Mouse (Mus musculus) lung, postnatal 0 days (tissue): ENCODE data around the gene Lst1. TPM values are rescaled to one million over a fixed set of nuclear protein-coding genes. Genes with fewer than 3 reads are reported as not detected.

Source experiments
- ATAC-seq: fragments of 200-750 bp; cut with Nextera tagmentation; 2 replicates; pipeline ENCODE4 v1.8.0; 2017; ENCODE audit warnings: moderate library complexity
- DNase-seq: peaks from one replicate; pipeline ENCODE4 v3.0.0-alpha.2; 2016; ENCODE audit warnings: low spot score
- H3K27ac ChIP-seq: fragments of 300-500 bp; sonication (generic); 2 replicates; pipeline ENCODE4 v1.5.1; 2014; ENCODE audit warnings: antibody characterized with exemption, mild to moderate bottlenecking, low read length, mixed read lengths
- H3K27me3 ChIP-seq: fragments of 300-500 bp; sonication (generic); replicated peaks from 2 replicates; pipeline ENCODE4 v1.6.1; 2014; ENCODE audit warnings: low read length, mixed read lengths; ENCODE audit not compliant: insufficient read depth
- H3K36me3 ChIP-seq: fragments of 300-500 bp; sonication (generic); 2 replicates; pipeline ENCODE4 v1.6.1; 2014; ENCODE audit warnings: low read length, mixed read lengths; ENCODE audit not compliant: insufficient read depth
- H3K4me1 ChIP-seq: fragments of 300-500 bp; sonication (generic); 2 replicates; pipeline ENCODE4 v1.6.1; 2014; ENCODE audit warnings: antibody characterized with exemption, low read depth, low read length, mixed read lengths; ENCODE audit not compliant: insufficient read depth
- H3K4me2 ChIP-seq: fragments of 300-500 bp; sonication (generic); replicated peaks from 2 replicates; pipeline ENCODE4 v1.6.1; 2014; ENCODE audit warnings: low read depth, mild to moderate bottlenecking, low read length, moderate library complexity, mixed read lengths
- H3K4me3 ChIP-seq: fragments of 300-500 bp; sonication (generic); 2 replicates; pipeline ENCODE4 v1.5.1; 2014; ENCODE audit warnings: low read depth, low read length
- H3K9ac ChIP-seq: fragments of 300-500 bp; sonication (generic); replicated peaks from 2 replicates; pipeline ENCODE4 v1.6.1; 2014; ENCODE audit warnings: low read depth, mild to moderate bottlenecking
- H3K9me3 ChIP-seq: fragments of 300-500 bp; sonication (generic); 2 replicates; pipeline ENCODE4 v1.6.1; 2016; ENCODE audit warnings: low read length, mixed read lengths
- CTCF ChIP-seq: IDR thresholded peaks from 2 replicates; pipeline ENCODE4 v1.5.1; 2016; ENCODE audit warnings: antibody characterized with exemption, mild to moderate bottlenecking
- EP300 ChIP-seq: IDR thresholded peaks from 2 replicates; pipeline ENCODE4 v1.6.1; 2016; ENCODE audit warnings: antibody characterized with exemption, mild to moderate bottlenecking, control low read depth
- WGBS: fragments of 180-500 bp; shearing (Covaris S2); extraction: QIAGEN DNeasy Blood & Tissue Kit; methylation state at CpG from one replicate; pipeline ENCODE4 v1.1.7; 2014; 5-methylcytosine and 5-hydroxymethylcytosine counted together
- polyA plus RNA-seq: library from polyadenylated mRNA; unstranded; fragments of >200 nt; fragmentation: Nextera tagmentation; extraction: Ambion mirVana; gene quantifications from 2 replicates; pipeline ENCODE4 v1.2.1, GENCODE M21; 2015

The Lst1 gene
- polyA plus RNA-seq, 1 experiment from 2014 or later = 27.5 TPM

- H3K4me3 ChIP-seq = no peak overlapping the region
- H3K27me3 ChIP-seq = no peaks in the 10 kb centered on the region
- TF ChIP-seq EP300 (no peak), CTCF (no peak)
- peaks cover 6% of the 10 kb centered on the region; the same call in 1 of the 2 replicates for H3K4me1 ChIP-seq
- no peaks in the 10 kb centered on the region for H3K9me3 ChIP-seq
- 91% methylated on average over 16 of the region's 16 CpGs for WGBS
- DNase-seq = no peak
- H3K27ac ChIP-seq = no peak overlapping the region
- H3K36me3 ChIP-seq = peaks cover 75% of the 10 kb centered on the region
- no peak overlapping the region for H3K9ac ChIP-seq
- ATAC-seq = no peak
- H3K4me2 ChIP-seq = no peak overlapping the region
Observed at GRCm38 (mm10) chr17:35158850-35159593, 29.2 kb downstream of the Lst1 start.

GRCm38 (mm10) chr17:35157661-35158175 is 30.5 kb downstream of the Lst1 start:
- WGBS = 90% methylated on average over 8 of the region's 8 CpGs
- Histone ChIP-seq H3K4me3 (no peak overlapping the region), H3K36me3 (peaks cover 88% of the 10 kb centered on the region), H3K4me2 (no peak overlapping the region), H3K9me3 (no peaks in the 10 kb centered on the region), H3K27ac (no peak overlapping the region), H3K4me1 (peaks cover 6% of the 10 kb centered on the region; the same call in 1 of the 2 replicates), H3K27me3 (no peaks in the 10 kb centered on the region), H3K9ac (no peak overlapping the region)
- ATAC-seq (no peak), DNase-seq (no peak)
- TF ChIP-seq EP300 = no peak
- no peak for TF ChIP-seq CTCF

GRCm38 (mm10) chr17:35157254-35157653 is 31.0 kb downstream of the Lst1 start:
- TF ChIP-seq CTCF (no peak), EP300 (no peak)
- no peak overlapping the region for H3K9ac ChIP-seq
- H3K4me1 ChIP-seq = peaks cover 4% of the 10 kb centered on the region; the same call in 1 of the 2 replicates
- no peak overlapping the region for H3K4me2 ChIP-seq
- H3K9me3 ChIP-seq = no peaks in the 10 kb centered on the region
- no peak overlapping the region for H3K4me3 ChIP-seq
- ATAC-seq = no peak
- 86% methylated on average over 8 of the region's 8 CpGs for WGBS
- no peak for DNase-seq
- no peaks in the 10 kb centered on the region for H3K27me3 ChIP-seq
- peaks cover 93% of the 10 kb centered on the region for H3K36me3 ChIP-seq
- no peak overlapping the region for H3K27ac ChIP-seq

- no peaks in the 10 kb centered on the region for H3K4me1 ChIP-seq
- no peak overlapping the region for H3K27ac ChIP-seq
- H3K36me3 ChIP-seq = peaks cover 94% of the 10 kb centered on the region
- 93% methylated on average over 32 of the region's 33 CpGs for WGBS
- no peak overlapping the region for H3K4me2 ChIP-seq
- ATAC-seq (no peak), DNase-seq (no peak)
- H3K9me3 ChIP-seq = no peaks in the 10 kb centered on the region
- H3K4me3 ChIP-seq = no peak overlapping the region
- no peak overlapping the region for H3K9ac ChIP-seq
- H3K27me3 ChIP-seq = no peaks in the 10 kb centered on the region
- TF ChIP-seq EP300 = no peak
- TF ChIP-seq CTCF = no peak
Observed at GRCm38 (mm10) chr17:35156461-35157200, 31.6 kb downstream of the Lst1 start.

GRCm38 (mm10) chr17:35155451-35155850 is 32.8 kb downstream of the Lst1 start:
- H3K36me3 ChIP-seq = peaks cover 91% of the 10 kb centered on the region
- H3K4me1 ChIP-seq = no peaks in the 10 kb centered on the region
- H3K27ac ChIP-seq = no peak overlapping the region
- no peak for ATAC-seq
- H3K4me3 ChIP-seq = no peak overlapping the region
- 80% methylated on average over 12 of the region's 12 CpGs for WGBS
- H3K27me3 ChIP-seq = no peaks in the 10 kb centered on the region
- TF ChIP-seq CTCF (no peak), EP300 (no peak)
- no peak overlapping the region for H3K4me2 ChIP-seq
- no peak for DNase-seq
- no peak overlapping the region for H3K9ac ChIP-seq
- H3K9me3 ChIP-seq = no peaks in the 10 kb centered on the region

GRCm38 (mm10) chr17:35154616-35155015 is 33.6 kb downstream of the Lst1 start:
- no peaks in the 10 kb centered on the region for H3K27me3 ChIP-seq
- no peak overlapping the region for H3K4me3 ChIP-seq
- peaks cover 91% of the 10 kb centered on the region for H3K36me3 ChIP-seq
- H3K9ac ChIP-seq = no peak overlapping the region
- TF ChIP-seq EP300 (no peak), CTCF (no peak)
- 82% methylated on average over 7 of the region's 7 CpGs for WGBS
- no peaks in the 10 kb centered on the region for H3K9me3 ChIP-seq
- no peak overlapping the region for H3K4me2 ChIP-seq
- ATAC-seq (no peak), DNase-seq (no peak)
- H3K27ac ChIP-seq = no peak overlapping the region
- no peaks in the 10 kb centered on the region for H3K4me1 ChIP-seq
